Mouse (Mus musculus) inflammation-experienced regulatory T-cells (primary cell): ENCODE data around the gene Hdac6. TPM values are rescaled to one million over a fixed set of nuclear protein-coding genes. Genes with fewer than 3 reads are reported as not detected.

ENCODE experiments used
- polyA plus RNA-seq, 2 experiments: library from polyadenylated mRNA; unstranded; fragments of 100-300 nt; shearing (Covaris generic); gene quantifications; one replicate each; pipeline ENCODE4 v1.2.1; 2017

Hdac6 gene
- 10 to 100 TPM; 13.0 to 14.0 TPM for polyA plus RNA-seq

DNA sequence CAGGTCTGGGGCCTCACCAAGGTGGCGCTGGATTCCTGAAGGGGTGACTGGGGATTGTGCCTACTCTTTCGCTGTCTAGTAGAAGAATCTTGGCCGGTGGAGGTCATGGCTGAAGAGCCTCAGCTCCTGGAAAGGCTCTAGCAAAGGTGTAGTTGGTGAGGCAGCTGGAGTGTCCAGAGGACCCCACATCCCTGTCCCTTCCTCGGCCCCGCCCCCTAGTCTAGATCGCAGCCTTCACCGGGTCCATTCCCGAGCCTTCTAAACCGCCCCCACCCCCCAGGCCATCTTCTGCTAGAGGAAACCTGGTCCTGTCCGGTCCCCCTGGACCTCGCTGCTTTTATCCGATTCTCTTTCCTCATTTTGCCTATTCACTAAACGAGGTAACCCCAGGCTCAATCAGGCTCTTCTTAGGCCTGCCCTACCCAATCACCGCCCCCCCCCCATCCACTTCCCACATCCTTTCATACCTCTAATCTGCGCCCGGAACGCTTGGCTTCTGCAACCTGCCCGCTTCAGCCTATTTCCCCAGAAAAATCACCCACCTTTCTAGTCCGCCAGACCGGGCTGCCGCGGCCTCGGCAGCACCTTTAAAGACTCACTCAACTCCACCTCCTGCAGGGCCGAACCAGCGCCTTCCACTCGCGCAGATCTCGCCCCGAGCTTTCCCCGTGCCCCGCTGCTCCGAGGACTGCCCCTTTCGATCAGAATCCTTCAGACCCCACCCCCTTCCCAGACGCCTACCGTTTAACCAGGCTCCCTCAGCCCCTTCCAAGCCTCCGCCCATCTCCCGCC is at the start of gene Hdac6:
Gene Hdac6, minus strand, starts transcription at position 782 of the 792 bp plus-strand sequence.

DNA sequence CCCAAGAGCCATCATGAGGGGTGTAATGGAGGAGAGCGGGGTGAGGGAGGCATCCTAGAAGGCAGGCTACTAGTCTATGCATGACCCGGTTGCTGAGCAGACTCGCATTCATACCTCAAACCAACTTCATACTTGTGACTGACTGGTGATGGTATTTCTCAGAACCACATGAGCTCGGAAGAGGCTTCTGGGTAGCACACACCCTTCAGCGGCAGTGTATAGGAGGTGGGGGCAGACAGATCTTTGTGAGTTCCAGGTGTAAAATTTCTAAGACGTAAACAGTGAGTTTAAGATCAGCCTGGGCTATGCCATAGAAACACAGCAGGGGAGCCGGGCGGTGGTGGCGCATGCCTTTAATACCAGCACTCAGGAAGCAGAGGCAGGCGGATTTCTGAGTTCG is 30.2 kb upstream of the Hdac6 start, which contains the start of gene Gata1:
Gene Gata1, minus strand, starts transcription at position 180 of the 400 bp plus-strand sequence.

DNA sequence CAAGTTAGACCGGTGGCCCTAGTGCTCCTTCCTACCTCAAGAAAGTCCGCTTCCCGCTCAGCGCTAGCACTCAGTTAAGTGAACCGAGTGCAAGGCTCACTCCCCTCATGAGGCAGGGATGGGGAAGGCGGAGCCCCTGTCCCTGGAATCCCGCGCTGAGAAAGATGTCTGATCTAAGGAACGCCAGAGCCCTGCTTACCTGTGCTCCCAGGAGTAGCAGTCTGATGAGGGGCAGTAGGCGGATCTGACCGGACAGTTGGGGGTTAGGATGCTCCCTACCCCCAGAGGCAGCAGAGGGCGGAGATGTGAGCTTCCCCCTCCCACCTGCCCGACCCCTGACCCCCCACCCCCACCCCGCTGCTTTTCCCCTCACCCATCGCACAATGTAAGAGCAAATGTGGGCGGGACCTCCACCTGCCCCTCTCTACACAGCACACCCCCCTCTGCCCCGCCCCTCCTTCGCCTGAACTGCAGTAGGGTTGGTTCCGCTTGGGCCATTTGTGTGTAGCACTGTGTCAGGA is 19.4 kb downstream of the Hdac6 start, which contains the start of gene Eras:
Gene Eras, minus strand, starts transcription at position 338 of the 521 bp plus-strand sequence.

DNA sequence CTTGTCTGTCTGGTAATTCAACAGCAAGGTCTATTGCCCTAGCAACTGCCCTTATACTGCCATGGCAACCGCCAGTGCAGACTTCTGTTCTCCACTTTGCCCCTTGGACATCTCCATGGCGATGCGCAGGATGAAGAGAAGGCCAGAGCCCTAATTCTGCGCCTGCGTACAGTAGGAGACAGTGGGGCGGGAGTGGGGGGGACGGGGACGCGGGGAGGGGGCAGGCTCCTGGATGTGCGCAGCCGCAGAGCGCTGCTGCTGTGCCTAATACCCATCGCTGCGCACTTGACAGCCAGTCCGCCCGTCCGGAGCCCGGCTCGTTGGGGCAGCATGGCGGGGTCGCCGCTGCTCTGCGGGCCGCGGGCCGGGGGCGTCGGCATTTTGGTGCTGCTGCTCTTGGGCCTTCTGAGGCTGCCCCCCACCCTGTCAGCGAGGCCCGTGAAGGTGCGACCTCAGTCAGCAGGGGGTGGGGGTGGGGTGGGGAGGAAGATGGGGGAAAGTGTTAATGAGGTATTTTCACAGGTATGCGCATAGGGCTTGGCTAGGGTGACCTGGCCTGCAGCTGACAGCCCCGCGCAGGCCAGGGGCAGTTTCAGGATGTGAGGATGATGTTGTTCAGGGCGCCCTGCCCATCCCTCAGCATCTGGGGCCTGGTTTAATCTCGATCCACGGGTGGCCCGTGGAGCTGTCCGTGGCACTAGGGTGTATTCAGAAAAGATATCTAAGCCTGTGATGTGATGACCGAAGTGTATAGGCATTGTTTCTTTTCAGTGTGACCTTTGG is 27.9 kb downstream of the Hdac6 start, which contains the start of gene Pcsk1n:
Gene Pcsk1n, plus strand, starts transcription at position 222 of the 783 bp plus-strand sequence.

DNA sequence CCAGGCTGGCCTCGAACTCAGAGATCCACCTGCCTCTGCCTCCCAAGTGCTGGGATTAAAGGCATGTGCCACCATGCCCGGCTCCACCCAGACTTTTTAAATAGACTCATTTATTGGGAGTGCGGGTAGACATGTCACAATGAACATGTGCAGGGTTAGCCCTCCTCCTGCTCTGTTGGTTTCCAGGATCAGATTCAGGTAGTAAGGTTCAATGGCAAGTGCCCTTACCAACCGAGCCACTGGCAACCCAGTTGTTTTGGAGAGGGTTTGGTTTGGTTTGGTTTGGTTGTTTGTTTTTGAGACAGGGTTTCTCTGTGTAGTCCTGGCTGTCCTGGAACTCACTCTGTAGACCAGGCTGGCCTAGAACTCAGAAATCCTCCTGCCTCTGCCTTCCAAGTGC is 38.4 kb downstream of the Hdac6 start, which contains the start of gene Gm10490:
Gene Gm10490, plus strand, starts transcription at position 301 of the 400 bp plus-strand sequence.

DNA sequence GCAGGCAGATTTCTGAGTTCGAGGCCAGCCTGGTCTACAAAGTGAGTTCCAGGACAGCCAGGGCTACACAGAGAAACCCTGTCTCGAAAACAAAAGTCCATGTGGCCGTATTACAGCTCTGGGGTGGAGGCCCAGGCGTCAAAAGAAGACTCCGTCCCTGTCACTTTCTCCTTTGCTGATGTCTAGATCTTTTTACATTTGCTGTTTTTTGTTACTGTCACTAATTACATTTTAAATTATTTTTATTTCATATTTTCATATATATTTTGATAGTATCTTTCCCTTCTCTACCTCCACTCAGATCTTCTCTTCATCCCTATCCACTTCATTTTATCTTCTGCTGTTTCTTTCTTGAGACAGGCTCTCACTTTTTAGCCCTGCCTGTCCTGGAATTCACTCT is 40.0 kb downstream of the Hdac6 start, which contains the start of gene Gm10491:
Gene Gm10491, minus strand, starts transcription at position 101 of the 400 bp plus-strand sequence.

DNA sequence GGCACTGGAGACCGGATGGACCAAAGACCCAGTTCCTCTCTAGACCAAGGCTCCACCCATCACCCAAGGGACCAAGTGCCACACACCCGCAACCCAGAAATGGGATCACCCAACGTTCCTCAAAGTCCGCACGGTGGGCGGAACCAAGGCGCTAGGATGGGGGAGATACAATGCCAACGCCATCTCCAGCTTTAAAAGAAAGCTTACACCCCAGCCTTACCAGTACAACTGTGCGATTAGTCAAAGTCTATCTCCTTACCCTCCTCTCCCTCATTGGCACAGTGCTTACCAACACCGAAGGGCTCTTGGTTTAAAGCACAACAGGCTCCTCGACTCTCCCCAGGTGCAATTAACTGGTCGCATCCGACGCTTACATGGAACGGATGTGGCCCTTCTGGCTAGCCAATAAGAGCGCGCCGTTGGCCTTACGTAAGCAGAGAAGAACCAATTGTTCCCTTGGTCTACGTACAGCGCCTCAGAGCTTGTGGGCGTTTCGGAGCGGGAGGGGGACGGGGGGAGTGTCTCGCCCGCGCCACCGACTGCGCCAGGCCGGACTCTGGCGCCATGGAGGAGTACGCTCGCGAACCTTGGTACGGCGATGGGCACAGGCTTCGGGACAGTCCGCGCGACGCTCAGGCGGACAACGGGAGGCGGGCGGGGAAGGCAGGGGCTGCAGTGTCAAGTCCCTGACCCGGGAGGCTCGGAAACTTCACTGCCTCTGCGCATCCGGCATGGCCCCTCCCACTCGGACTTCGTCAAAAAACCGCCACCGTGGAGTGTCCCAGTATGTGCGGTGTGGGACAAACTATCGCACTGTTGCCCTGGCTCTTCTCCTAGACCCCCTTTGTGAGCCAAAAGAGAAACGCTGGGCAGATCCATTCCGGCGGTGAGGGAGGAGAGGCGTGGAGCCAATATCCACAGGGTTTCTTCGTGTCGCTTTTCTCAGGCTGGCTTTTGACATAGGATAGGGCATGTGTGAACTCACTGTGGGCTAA is 48.5 kb downstream of the Hdac6 start, which contains the start of the genes Pqbp1 and Timm17b:
Gene Pqbp1, minus strand, starts transcription at position 390 of the 995 bp plus-strand sequence.
Gene Timm17b, plus strand, starts transcription at position 478 of the 995 bp plus-strand sequence.

DNA sequence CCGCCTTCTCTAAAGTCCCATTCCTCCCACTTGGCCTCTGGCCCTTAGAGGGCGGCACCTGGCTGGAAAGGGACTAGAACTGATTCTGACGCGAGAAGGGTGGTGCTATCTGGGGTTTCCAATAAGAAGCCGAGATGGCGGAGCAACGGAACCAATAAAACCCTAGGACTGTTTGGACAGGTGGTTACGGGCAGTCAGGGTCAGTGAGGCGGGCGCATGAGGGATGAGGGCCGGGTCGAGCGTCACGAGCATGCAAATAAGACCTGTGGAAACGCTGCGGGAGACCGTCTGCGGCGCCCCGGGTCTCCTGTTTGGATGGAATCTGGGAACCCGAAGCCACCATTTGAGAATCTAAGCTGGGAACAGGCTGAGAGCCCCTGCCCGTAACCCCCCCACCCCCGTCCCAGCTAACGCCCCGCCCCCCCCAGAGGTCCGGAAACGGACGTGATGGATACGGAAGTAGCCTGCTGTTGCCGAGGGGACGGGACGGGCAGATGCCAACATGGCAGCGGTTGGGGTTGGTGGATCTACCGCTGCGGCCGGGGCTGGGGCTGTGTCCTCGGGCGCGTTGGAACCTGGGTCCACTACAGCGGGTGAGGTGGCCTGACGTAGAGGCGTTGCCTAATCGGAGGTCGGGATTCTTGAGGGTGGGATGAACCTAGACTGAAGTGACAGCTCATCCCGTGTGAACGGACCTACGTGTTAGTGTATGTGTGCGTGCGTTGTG is 63.7 kb downstream of the Hdac6 start, which contains the start of gene Slc35a2:
Gene Slc35a2, plus strand, starts transcription at position 188 of the 727 bp plus-strand sequence.

Other genes starting within 250 kb of the Hdac6 start
- gene Wdr45, start 233.6 kb downstream of the Hdac6 start, polyA plus RNA-seq, result 10 to 100 TPM; 75.7 to 78.1 TPM
- not detected for gene Gm45208, start 225.6 kb downstream of the Hdac6 start, polyA plus RNA-seq
- 10 to 100 TPM; 36.2 to 40.3 TPM for gene Praf2, start 219.4 kb downstream of the Hdac6 start, polyA plus RNA-seq
- gene Ccdc120, start 197.0 kb downstream of the Hdac6 start, polyA plus RNA-seq, result under 1 TPM; 0.11 to 0.55 TPM
- gene Tfe3, start 185.3 kb downstream of the Hdac6 start, polyA plus RNA-seq, result 10 to 100 TPM; 30.6 to 35.2 TPM
- 10 to 100 TPM; 95.0 to 98.3 TPM for gene Gripap1, start 158.1 kb downstream of the Hdac6 start, polyA plus RNA-seq
- 1 to 10 TPM in 1 of 2 experiments, under 1 TPM in 1; 0.69 to 2.4 TPM for gene Kcnd1, start 125.6 kb downstream of the Hdac6 start, polyA plus RNA-seq
- 100 to 1,000 TPM; 196 to 198 TPM for gene Otud5, start 106.5 kb downstream of the Hdac6 start, polyA plus RNA-seq
- gene Pim2, start 69.6 kb downstream of the Hdac6 start, polyA plus RNA-seq, result 10 to 100 TPM; 51.7 to 86.2 TPM
- gene Slc35a2, start 63.9 kb downstream of the Hdac6 start, polyA plus RNA-seq, result 10 to 100 TPM; 39.3 to 39.5 TPM
- gene Pqbp1, start 48.6 kb downstream of the Hdac6 start, polyA plus RNA-seq, result 100 to 1,000 TPM; 144 to 146 TPM
- 100 to 1,000 TPM; 130 to 136 TPM for gene Timm17b, start 48.5 kb downstream of the Hdac6 start, polyA plus RNA-seq
- not detected for gene Gm10491, start 40.1 kb downstream of the Hdac6 start, polyA plus RNA-seq
- gene Gm10490, start 38.3 kb downstream of the Hdac6 start, polyA plus RNA-seq, result not detected
- gene Pcsk1n, start 28.1 kb downstream of the Hdac6 start, polyA plus RNA-seq, result under 1 TPM in 1 of 2 experiments, not detected in 1; 0.38 TPM
- gene Eras, start 19.3 kb downstream of the Hdac6 start, polyA plus RNA-seq, result under 1 TPM in 1 of 2 experiments, not detected in 1; 0.44 TPM
- gene Gata1, start 30.2 kb upstream of the Hdac6 start, polyA plus RNA-seq, result 10 to 100 TPM; 25.9 to 28.4 TPM
- gene Glod5, start 70.6 kb upstream of the Hdac6 start, polyA plus RNA-seq, result not detected
- 10 to 100 TPM; 22.7 to 32.2 TPM for gene Suv39h1, start 126.9 kb upstream of the Hdac6 start, polyA plus RNA-seq
- 10 to 100 TPM; 80.0 to 87.7 TPM for gene Was, start 142.6 kb upstream of the Hdac6 start, polyA plus RNA-seq
- gene Wdr13, start 185.0 kb upstream of the Hdac6 start, polyA plus RNA-seq, result 10 to 100 TPM; 24.4 to 32.3 TPM
- gene Rbm3, start 198.0 kb upstream of the Hdac6 start, polyA plus RNA-seq, result 100 to 1,000 TPM; 502 to 511 TPM
- gene Tbc1d25, start 228.3 kb upstream of the Hdac6 start, polyA plus RNA-seq, result 10 to 100 TPM; 14.2 to 21.1 TPM
- 100 to 1,000 TPM; 141 to 144 TPM for gene Ebp, start 245.6 kb upstream of the Hdac6 start, polyA plus RNA-seq